Mouse (Mus musculus) heart, postnatal 14 days (tissue): ENCODE results near the gene Cnnm3. TPM values are rescaled to one million over a fixed set of nuclear protein-coding genes. Genes with fewer than 3 reads are reported as not detected.

ENCODE experiments used
- DNase-seq, 2 experiments: peaks; one replicate each; pipeline ENCODE4 v3.0.0; 2021 to 2022
- intact Hi-C: fragments of 180-260 bp; cut with DNase I; formaldehyde crosslinking; loops from one replicate; pipeline ENCODE4 v1.15.1; 2025
- total RNA-seq, 2 experiments: library from RNA; stranded (reverse); gene quantifications; 2 replicates each; pipeline ENCODE4 v1.2.3; 2021

Gene Cnnm3
- total RNA-seq, 2 experiments from 2014 or later: 12.9 to 15.6 TPM

- no peak for DNase-seq
- intact Hi-C loops: no loop called here
Observed at GRCm38 (mm10) chr1:36552506-36552905, 40.8 kb downstream of the Cnnm3 start.

DNA sequence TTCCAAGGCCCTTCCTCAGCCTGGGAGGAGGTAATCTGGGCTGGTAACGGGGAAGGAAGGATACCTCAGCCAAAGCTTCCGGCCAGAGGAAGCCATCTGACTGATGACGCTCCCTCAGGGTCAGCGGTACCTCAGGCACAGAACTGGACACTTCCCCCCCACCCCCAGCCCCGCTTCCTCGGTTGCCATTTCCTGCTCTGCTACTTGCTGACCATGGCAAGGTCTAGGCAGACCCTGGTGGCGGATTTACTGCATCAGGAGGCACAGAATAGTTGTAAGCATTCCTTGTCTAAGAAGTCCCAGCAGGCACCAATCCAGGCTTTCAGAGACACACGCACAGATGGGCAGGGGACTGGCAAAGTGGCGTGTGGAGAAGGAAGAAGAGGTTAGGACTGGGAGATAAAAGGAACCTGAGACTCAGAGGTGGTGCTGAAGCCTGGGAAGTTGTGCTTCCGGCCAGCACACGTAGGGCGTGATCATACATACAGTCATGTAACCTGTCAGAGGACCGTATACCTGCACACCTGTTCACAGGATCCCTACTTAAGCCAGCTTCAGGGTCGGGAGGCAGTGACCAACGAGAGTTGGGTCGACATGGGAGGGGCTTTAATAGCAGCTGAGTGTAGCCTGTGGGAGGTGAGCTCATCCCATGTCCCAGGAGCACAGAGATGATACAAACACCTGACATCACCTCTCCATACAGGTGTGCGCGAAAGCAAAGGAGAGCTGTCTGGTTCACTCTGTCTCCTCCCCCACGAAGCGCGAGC is 43.1 kb downstream of the Cnnm3 start:
- no peak for DNase-seq
- intact Hi-C loops: no loop called here

DNA sequence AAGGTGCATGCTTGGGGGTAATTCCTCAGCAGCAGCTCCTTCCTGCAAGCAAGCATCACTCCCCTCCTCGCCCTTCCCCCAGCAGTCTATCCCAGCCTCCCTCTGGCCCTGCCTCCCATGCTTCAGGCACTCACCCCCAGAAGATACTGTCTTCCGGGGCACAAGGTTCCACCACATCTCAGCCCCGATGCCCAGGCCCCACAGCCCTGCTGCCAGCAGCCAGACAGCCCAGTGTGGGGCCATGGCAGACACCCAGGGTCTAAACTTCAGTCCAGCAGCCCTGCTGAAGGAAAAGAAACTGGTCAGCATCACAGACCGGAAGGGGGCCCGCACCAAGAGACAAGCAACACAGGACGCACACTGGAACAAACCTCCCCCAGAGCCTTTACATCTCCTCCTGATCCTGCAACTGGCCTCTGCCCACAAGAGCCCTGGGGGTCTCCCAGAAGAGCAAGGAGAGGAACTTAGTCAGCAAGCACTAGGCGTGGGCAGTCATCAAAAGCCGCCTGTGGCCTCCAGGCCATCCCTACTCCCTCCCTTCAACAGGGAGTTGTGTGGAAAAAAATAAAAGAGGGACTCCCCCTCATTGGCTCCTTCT is 44.2 kb downstream of the Cnnm3 start:
- peak in 1 of 2 experiments; percentile 43 for DNase-seq
- intact Hi-C loops: loop anchor here (2.0 kb wide), 3 partner anchors 33 to 79 kb away; no protein-coding TSS in a partner anchor

DNA sequence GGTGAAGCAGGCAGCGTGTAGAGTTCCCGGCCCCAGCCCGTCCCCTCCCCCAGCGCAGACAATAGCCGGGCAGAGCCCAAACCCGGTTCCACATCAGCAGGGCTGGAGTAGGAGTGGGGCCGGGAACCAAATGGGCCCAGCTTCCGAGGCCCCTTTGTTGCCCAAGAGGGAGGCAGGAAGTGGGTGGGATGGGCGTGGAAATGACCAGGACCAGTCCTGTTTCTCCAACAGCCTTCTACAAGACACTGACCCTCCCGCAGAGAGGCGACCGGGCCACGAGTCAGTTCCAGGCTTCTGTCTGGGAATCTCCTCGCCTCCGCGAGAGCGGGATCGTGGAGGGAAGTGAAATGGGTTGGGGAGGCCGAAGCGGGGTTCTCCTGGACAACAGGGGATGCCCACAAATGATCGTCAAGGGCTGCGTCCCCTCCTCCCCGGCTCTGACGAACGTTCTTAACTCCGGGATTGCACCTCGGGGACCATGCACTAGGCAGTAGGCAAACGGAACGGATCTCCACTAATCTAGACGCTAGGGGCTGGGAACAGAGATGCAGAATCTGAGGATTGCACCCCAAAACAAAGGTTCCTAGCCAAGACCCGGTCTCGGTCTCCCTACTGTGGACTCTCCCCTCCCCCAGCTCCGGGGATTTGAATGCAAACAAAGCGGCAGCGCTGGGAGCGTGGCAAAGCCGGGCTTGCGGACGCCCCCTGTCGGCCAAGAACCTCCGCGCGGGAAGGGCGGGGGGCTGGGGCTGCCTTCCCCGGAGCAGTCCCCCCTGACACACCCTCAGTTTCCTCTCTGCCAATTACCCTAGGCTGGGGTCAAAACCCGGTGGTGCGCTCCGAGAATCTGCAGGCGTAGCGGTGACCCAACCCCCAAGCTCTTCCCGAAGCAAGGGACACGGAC is 45.1 kb downstream of the Cnnm3 start:
- intact Hi-C loops: loop anchor here (2.0 kb wide), 3 partner anchors 32 to 78 kb away; no protein-coding TSS in a partner anchor

GRCm38 (mm10) chr1:36557457-36558011 is 45.9 kb downstream of the Cnnm3 start:
- peak; percentile 93 for DNase-seq
- intact Hi-C loops: loop anchor here (2.0 kb wide), 3 partner anchors 31 to 77 kb away; no protein-coding TSS in a partner anchor

More for the DNA sequence above, 45.1 kb downstream of the Cnnm3 start:
- peak; percentile 95 to 97 for DNase-seq

GRCm38 (mm10) chr1:36558031-36558993 is 46.6 kb downstream of the Cnnm3 start, which contains the start of gene Sema4c:
Gene Sema4c (minus strand): TSS chr1:36558349.
- intact Hi-C loops: no loop called here
- DNase-seq: peak; percentile 84

GRCm38 (mm10) chr1:36559256-36559655 is 47.6 kb downstream of the Cnnm3 start:
- peak in 1 of 2 experiments; percentile 20 for DNase-seq
- intact Hi-C loops: no loop called here

DNA sequence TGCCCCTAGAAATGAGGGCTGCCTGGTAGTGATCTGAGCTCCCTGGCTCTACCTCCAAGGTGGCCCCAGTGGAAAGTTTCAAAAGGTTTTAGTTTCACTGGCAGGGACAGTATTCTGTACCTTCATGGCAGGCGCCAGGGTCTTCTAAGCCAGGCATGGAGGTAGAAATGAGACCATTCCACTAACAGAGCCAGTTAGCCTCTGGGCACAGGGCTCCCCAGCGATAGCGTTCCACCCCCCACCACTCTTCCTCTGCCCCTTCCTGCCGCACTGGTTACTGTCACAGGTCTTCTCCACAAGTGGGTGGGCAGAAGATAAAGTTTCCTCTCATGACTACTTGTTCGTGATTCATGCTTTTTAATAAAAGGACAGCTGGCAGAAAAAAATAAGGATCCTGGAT is 48.2 kb downstream of the Cnnm3 start:
- intact Hi-C loops: no loop called here
- DNase-seq: no peak

DNA sequence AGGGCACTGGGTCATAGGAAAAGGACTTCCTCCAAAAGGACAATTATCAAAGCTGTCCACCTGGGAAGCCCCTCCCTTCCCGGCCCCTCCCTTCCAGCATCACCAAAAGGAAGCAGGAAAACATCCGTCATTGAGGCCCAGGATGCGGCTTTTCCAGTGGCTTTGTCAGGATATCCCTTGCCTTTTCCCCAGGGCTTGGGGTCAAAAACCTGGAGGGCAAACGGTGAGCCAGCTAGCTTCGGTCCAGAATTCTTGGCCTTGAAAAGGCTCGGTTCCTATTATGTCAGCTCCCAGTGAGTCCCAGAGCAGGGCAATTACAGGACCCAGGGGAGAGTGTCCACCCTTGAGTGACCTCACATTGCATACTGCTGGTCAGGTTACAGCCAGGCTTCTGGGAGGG is 49.2 kb downstream of the Cnnm3 start:
- peak in 1 of 2 experiments; percentile 34 for DNase-seq

DNA sequence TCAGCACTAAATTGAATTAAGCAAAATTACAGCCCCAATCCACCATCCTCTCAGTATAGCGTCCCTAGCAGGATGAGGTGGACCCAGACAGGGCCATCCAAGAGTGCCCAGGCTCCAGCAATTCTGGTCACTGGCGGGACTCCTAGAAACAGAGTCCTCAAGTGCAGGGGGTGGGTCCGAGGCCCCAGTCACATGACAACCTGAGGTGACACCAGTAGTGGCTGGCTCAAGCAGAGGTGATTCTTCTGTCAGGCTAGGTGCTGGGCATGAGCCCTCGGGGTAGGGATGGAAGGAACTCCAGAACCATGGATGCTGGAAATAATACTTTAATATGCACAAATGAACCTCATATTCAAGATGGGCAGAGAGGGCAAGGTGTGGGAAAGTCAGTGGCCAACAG is 50.7 kb downstream of the Cnnm3 start:
- DNase-seq: no peak
- intact Hi-C loops: no loop called here

More for the DNA sequence above, 49.2 kb downstream of the Cnnm3 start:
- intact Hi-C loops: no loop called here

- DNase-seq: peak in 1 of 2 experiments; percentile 32
Observed at GRCm38 (mm10) chr1:36563197-36563596, 51.5 kb downstream of the Cnnm3 start.

GRCm38 (mm10) chr1:36563632-36564031 is 52.0 kb downstream of the Cnnm3 start:
- DNase-seq: no peak
- intact Hi-C loops: no loop called here

More at GRCm38 (mm10) chr1:36563197-36563596, 51.5 kb downstream of the Cnnm3 start:
- intact Hi-C loops: no loop called here

GRCm38 (mm10) chr1:36564101-36564500 is 52.4 kb downstream of the Cnnm3 start:
- intact Hi-C loops: no loop called here
- peak; percentile 59 for DNase-seq

DNA sequence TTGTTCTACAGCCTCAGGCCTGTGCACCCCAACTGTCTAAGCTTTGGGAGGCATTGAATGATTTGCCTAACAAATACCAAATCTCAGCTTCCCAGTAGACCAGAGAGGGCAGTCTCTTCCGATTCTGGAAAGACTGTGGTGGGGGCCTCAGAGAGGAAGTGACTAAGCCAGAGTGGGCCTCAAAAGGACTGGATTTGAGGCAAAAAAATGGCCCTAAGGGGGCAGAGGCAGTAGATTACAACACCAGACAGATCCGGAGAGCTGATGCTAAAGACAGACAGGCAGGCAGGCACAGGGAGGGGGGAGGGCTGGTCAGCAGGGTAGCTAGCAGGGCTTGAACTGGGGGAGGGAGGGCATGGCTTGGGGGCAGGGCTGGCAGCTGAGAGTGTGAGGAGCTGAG is 54.8 kb downstream of the Cnnm3 start:
- intact Hi-C loops: no loop called here

GRCm38 (mm10) chr1:36567818-36568603 is 56.3 kb downstream of the Cnnm3 start:
- peak in 1 of 2 experiments; percentile 25 for DNase-seq
- intact Hi-C loops: no loop called here

More for the DNA sequence above, 54.8 kb downstream of the Cnnm3 start:
- no peak for DNase-seq

GRCm38 (mm10) chr1:36568776-36569175 is 57.1 kb downstream of the Cnnm3 start:
- DNase-seq: peak in 1 of 2 experiments; percentile 22
- intact Hi-C loops: no loop called here

- intact Hi-C loops: no loop called here
- peak in 1 of 2 experiments; percentile 31 for DNase-seq
Observed at GRCm38 (mm10) chr1:36569694-36570276, 58.1 kb downstream of the Cnnm3 start.

- intact Hi-C loops: no loop called here
- no peak for DNase-seq
Observed at GRCm38 (mm10) chr1:36570320-36570719, 58.7 kb downstream of the Cnnm3 start.
